Mouse (Mus musculus) kidney, adult 9 months (tissue): Measurements from ENCODE around the gene Tnik.

Experiments used
- DNase-seq: peaks from one replicate; pipeline ENCODE4 v3.0.0; 2022

The Tnik gene

GRCm38 (mm10) chr3:28358391-28358790, 95.4 kb downstream of the Tnik start:
- DNase-seq, result no peak

GRCm38 (mm10) chr3:28359138-28359537, 96.1 kb downstream of the Tnik start:
- no peak for DNase-seq

- DNase-seq, result no peak
Observed at GRCm38 (mm10) chr3:28361056-28361455, 98.0 kb downstream of the Tnik start.

- DNase-seq, result no peak
Observed at GRCm38 (mm10) chr3:28363441-28364125, 100.6 kb downstream of the Tnik start.

GRCm38 (mm10) chr3:28368746-28369145, 105.7 kb downstream of the Tnik start:
- DNase-seq, result no peak

- DNase-seq, result no peak
Observed at GRCm38 (mm10) chr3:28369266-28369665, 106.3 kb downstream of the Tnik start.

- no peak for DNase-seq
Observed at GRCm38 (mm10) chr3:28369698-28370097, 106.7 kb downstream of the Tnik start.

GRCm38 (mm10) chr3:28371583-28371982, 108.6 kb downstream of the Tnik start:
- no peak for DNase-seq

GRCm38 (mm10) chr3:28372459-28372858, 109.4 kb downstream of the Tnik start:
- no peak for DNase-seq

- DNase-seq, result no peak
Observed at GRCm38 (mm10) chr3:28374738-28375510, 111.9 kb downstream of the Tnik start.

GRCm38 (mm10) chr3:28380224-28380623, 117.2 kb downstream of the Tnik start:
- no peak for DNase-seq

GRCm38 (mm10) chr3:28383526-28384126, 120.6 kb downstream of the Tnik start:
- no peak for DNase-seq

- DNase-seq, result no peak
Observed at GRCm38 (mm10) chr3:28385199-28385975, 122.4 kb downstream of the Tnik start.

- no peak for DNase-seq
Observed at GRCm38 (mm10) chr3:28388540-28388939, 125.5 kb downstream of the Tnik start.

- no peak for DNase-seq
Observed at GRCm38 (mm10) chr3:28390183-28390582, 127.2 kb downstream of the Tnik start.

- no peak for DNase-seq
Observed at GRCm38 (mm10) chr3:28392542-28392941, 129.5 kb downstream of the Tnik start.

GRCm38 (mm10) chr3:28398781-28399180, 135.8 kb downstream of the Tnik start:
- no peak for DNase-seq

GRCm38 (mm10) chr3:28399593-28400216, 136.7 kb downstream of the Tnik start:
- DNase-seq, result no peak

- no peak for DNase-seq
Observed at GRCm38 (mm10) chr3:28401335-28401734, 138.3 kb downstream of the Tnik start.

GRCm38 (mm10) chr3:28402221-28402620, 139.2 kb downstream of the Tnik start:
- DNase-seq, result no peak

GRCm38 (mm10) chr3:28405391-28405790, 142.4 kb downstream of the Tnik start:
- DNase-seq, result no peak

GRCm38 (mm10) chr3:28408859-28409459, 145.9 kb downstream of the Tnik start:
- peak; percentile 30 for DNase-seq
